Mouse (Mus musculus): Measurements from ENCODE around the gene Omt2a.
"Not testable (repeated sequence)": the region's sequence is repeated elsewhere in the genome, so short reads cannot be mapped to it uniquely, and the experiment has no call there.

- not testable (repeated sequence) for TF ChIP-seq POLR2A (IDR thresholded peaks at IDR 0.05; ENCODE audit: low read depth, low read length); CTCF (IDR thresholded peaks at IDR 0.05; ENCODE audit: extremely low read depth, insufficient read depth, insufficient read length, insufficient replicate concordance)
Observed at GRCm38 (mm10) chr9:78350007-78350406, 35.4 kb upstream of the Omt2a start.

Measured in spleen, adult 2 months (tissue).